Mouse (Mus musculus): Measurements from ENCODE around the gene Rangrf.
"Not testable (repeated sequence)": the region's sequence is repeated elsewhere in the genome, so short reads cannot be mapped to it uniquely, and the experiment has no call there.

The Rangrf gene

DNA sequence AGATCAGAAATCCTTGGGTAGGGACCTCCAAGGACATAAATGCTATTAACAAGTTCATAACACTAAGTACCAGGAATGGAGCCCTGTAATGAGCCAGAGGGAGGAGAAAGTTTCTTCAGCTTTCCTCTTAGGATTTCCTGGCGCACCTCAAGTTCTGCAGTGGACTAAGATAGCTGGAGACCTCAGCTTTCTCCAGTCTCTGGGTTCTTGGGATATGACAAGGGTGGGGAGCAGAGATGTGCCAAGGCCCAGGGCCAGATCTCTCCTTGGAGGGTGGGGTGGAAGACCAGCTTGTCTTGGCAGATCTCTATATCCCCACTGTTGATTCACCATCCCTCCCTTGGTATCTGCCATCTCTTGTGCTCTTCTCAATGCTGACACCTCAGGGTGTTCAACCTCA lies 616 bp upstream of the Rangrf start:
- DNase-seq (ENCODE audit: low spot score): no peak

DNA sequence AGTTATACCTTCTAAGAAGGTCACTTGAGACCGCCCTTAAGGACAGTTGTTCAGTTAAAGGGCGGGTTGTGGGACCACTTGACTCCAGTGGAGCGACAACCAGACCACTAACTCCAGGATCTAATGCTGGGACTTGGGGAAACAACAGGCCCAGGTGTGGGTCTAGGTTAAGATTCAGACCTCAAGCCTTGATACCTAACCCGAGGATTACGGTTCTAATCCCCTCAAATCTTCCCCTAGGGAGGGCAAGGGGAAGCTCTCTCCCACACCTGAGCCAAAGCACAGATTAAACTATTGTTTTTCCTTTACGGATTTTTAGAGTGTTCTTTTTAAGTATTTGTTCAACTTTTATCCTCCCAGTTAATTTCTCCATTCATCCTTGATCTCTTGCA lies 930 bp downstream of the Rangrf start:
- DNase-seq (ENCODE audit: low spot score): no peak

DNA sequence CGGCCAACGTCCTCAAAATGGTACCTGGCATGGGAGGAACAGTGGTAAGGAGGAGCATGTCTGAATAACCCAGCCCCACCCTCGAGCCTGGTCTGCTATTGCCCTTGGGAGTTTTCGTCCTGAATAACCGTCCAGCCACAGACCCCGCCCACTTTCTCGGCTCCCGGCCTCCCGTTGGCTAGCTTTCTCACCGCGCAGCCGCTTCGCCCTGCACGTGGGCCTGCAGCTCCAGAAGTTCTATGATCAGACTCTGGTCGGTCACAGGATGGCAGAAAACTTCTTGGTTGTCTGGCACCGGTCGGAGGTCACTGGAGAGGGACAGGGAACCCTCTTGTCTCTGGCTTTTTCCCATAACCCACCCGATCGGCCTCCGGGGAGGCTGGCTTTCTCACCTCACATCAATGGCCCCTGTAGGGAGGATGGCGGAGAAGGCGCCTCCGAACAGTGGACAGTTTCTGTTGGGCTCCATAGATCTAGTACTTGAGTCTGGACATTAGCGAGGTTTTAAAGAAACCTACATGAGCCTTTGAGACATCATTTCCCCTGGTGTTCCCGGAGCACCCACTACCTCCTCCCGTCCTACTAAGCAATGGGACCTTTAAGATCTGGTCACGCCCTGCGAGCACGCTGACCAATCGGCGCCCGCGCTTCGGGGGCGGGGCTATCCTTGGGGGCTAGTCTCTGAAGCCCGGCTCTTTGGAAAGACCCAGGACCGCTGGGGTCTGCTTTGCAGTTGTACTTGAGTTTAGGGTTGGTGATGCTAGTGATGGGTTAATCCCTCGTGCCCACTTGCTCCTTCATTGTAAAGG lies 1.5 kb downstream of the Rangrf start:
- DNase-seq (ENCODE audit: low spot score): peak; percentile 85

DNA sequence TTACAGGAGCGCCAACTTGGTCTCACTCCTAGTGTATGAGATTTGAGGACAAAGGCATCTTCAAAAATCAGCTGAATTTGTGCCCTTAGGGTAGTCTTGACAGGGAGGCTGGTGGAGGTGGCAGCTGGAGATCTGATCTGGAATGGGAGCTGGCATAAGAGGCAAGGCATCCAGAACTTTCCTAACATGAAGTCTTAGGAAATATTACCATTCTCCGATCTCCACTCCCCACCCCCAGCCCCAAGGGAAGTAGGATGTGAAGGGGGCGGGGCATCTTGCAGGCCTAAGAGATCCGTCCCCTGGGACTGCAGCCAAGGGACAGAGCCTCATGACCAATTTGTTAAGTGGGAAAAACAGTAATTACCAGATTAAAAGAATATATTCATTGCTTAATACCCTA lies 4.8 kb downstream of the Rangrf start:
- no peak for DNase-seq (ENCODE audit: low spot score)

DNA sequence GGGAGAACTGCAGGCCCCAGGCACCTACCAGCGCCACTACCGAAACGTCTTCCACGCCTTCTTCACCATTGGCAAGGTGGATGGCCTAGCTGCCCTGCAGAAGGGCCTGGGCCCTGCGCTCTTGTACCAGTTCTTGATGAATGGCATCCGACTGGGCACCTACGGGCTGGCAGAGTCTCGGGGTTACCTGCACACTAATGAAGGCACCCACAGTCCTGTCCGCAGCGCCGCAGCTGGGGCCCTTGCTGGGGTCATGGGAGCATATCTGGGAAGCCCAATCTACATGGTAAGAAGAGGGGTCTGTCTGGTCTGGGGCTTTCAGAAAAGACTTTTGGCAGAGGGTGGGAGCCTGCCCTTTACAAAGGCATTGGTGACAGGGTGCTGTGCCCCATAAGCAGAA lies 6.2 kb downstream of the Rangrf start:
- no peak for DNase-seq (ENCODE audit: low spot score)

DNA sequence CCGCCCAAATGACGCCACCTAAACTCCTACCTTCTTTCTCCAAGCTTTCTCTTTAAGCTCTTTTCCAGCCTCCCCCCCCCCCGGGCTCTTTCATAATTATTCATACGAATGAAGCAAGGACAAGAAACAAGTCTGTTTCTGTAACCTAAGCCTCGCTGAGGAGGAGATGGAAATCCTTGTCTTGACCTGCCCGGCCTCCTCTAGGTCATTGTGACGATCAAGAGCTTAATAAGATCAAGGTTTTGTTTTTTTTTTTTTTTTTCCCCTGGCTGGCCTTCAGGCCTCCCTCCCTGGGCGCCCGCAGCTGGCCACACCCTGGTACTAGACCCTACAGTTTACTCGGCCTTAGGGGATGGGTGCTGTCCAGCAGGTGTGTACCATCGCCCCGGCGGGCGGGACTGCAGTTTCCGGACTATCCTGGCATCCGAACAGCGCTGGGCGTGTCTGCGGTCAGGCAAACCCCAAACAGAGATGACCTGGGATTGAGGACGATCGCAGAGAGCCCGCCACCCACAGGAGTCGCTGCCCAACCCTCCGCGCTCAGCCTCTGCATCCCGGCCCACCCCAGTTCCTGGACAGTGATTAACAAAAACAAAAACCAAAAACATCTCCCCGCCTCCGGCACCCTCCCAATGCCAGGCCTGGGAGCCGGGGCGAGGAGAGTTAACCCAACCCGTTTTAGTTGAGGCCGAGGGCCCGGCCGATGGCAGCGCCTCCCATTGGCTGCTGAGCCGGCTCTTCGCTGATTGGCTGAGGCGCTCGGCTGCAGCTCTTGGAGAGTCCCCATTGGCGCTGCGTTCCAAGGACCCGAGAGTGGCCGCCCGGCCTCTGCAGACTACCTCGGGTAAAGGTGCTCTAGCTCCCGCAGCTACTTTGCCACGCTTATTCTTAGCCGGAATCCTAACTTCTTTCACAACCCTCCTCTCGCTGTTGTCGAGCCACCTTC lies 7.4 kb downstream of the Rangrf start, which contains the start of gene Slc25a35:
Gene Slc25a35, plus strand, starts transcription at position 795 of the 946 bp plus-strand sequence.
- peak; percentile 92 for DNase-seq (ENCODE audit: low spot score)

DNA sequence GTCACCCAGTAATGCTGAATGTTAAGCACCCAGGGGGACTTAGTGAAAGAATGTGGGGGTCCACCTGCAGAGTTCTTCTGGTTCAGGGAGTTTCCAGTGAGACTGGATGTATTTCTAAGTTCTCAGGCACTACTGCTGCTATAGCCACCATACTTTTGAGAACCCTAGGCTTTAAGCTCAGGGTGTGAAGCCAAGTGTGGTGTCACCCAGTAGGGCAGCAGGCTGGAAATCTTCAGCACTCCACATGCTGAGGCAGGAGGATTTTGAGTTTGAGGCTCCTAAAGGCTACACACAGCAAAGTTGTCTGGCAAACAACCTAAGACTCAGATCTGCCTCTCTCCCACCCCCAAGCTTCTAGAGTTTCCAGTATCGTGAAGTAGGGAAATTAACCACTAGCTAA lies 8.4 kb downstream of the Rangrf start:
- DNase-seq (ENCODE audit: low spot score): no peak

DNA sequence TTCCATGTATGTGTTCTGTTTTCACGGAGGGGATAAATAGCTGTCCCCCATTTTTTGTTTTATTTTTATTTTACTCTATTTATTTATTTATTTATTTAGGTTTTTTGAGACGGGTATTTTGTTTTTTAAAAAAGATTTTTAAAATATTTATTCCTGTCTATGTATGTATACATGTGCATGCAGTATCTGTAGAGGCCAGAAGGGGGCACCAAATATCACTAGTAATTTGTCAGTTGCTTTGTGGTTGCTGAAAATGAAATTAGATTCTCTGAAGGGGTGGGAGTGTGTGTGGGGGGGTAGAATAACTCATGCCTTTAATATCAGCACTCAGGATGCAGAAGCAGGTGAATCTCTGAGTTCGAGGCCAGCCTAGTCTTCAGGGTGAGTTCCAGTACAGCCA lies 9.1 kb downstream of the Rangrf start:
- peak; percentile 74 for DNase-seq (ENCODE audit: low spot score)

DNA sequence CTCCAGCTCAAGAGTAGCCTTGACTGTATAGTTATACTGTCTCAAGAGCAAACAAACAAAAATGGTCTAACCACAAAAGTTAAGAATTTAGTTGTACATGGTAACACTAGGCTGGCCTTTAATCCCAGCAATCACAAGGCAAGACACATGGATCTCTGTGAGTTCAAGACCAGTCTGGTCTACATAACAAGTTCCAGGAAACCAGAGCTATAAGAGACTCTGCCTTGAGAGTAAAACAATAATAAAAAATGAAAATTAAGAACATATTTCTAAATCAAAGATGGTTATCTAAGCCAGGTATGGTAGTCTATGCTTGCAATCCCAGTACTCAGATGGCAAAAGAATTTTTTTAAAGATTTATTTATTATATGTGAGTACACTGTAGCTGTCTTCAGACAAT lies 9.9 kb downstream of the Rangrf start:
- DNase-seq (ENCODE audit: low spot score): no peak

DNA sequence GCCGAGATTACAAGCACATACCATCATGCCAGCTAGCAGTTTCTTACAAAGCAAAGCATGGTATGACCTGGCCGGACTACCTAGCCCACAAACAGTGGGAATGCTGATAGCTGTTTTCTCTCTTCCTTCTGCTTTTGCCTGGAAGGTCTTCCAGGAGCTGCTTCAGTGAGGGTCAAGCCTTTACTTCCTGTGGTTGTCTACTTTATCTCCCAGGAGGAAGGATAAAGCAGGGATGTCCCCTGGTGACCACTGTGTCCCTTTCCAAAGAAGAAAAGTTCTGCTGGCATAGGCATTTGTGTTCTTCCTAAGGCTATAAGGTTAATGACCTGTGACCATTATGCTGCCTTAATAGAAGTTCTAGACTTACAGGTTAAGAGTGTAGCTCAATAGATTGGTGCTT lies 11.6 kb downstream of the Rangrf start:
- no peak for DNase-seq (ENCODE audit: low spot score)

DNA sequence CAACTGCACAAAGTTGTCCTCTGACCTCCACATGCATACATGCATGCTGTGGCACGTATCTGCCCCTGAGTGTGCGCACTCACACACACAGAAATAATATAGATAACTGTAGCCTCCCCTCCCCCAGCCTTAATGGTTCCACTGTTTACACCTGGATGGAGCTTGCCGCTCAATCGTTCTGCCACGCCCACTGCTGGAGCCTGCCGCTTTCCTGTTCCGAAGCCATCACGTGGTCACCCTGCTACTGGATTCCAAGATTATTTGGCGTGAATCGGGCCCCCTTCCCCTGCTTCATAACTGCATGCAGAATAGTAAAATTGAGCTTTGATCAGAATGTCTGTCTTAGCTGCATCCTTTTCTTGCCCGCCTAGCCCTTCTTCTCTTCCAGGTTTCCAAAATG lies 12.8 kb downstream of the Rangrf start:
- not testable (repeated sequence) for DNase-seq (ENCODE audit: low spot score)

DNA sequence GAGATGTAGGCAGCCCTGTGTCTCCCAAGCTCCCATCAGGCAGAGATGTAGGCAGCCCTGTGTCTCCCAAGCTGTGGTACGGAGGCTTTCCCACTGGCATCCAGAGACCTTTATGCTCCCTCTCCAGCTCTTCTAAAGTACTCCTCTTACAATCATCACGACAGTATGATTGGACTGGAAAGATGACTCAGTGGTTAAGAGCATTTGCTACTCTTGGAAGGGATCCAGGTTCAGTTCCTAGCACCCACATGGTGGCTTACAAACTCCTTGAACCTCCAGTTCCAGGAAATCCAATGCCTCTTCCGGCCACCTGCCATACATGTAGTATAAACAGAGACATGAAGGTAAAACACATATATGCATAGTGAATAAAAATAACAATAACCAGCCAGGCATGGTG lies 13.4 kb downstream of the Rangrf start:
- no peak for DNase-seq (ENCODE audit: low spot score)

DNA sequence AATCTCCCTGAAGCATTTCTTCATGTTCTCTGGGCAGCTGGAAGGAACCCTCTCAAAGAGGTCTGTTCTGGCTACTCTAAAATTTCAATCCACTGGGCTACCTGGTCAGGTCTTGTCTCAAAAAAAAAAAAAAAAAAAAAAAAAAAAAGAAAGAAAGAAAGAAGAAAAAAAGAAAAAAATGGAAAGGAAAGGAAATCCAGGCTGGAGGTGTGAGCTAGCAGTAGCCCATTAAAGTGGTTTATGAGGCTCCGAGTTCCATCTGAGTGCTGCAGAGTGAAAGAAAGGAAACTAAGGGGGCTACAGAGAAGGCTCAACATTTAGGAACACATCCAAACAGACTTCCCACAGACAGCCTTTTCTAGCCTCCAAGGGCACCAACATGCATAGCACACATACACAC lies 17.0 kb downstream of the Rangrf start:
- no peak for DNase-seq (ENCODE audit: low spot score)

DNA sequence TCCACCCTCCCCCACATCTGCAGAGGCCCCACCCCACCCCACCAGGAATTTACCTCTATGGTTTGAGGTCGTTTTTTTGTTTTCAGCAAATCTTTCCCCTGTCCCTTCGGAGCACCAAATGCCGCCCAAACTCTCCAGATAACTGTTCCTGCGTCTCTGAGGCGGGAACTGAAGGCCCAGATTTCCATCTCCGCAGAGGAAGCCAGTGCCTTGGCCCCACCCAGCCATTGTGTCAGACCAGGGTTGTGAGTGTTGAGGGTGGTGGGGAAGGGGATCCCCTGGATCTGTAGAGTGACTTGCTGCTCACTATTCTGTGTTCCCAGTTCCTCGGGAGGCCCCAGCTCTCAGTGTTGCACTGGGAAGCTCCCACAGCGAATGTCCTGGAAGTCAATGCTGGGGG lies 17.7 kb downstream of the Rangrf start, which contains the start of gene Arhgef15:
Gene Arhgef15, minus strand, starts transcription at position 173 of the 400 bp plus-strand sequence.
- no peak for DNase-seq (ENCODE audit: low spot score)

DNA sequence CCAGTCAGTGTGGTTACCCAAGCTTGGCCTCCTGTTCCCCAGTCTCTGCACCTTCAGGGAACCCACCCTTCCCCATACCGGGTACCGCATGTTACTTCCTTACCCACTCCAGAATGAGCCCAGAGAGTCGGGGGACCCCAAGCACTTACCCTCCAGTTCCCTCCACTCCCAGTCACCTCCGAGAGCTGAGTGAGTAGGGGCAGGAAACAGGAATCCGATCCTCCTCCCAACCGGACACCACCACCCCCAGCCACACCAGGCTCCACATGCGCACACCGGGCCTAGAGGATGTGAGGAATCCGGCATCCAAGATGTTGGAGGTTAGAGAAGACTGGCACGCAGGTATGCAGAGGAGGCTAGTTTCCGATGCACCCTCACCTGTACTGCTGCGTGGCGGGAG lies 18.3 kb downstream of the Rangrf start:
- DNase-seq (ENCODE audit: low spot score): no peak

DNA sequence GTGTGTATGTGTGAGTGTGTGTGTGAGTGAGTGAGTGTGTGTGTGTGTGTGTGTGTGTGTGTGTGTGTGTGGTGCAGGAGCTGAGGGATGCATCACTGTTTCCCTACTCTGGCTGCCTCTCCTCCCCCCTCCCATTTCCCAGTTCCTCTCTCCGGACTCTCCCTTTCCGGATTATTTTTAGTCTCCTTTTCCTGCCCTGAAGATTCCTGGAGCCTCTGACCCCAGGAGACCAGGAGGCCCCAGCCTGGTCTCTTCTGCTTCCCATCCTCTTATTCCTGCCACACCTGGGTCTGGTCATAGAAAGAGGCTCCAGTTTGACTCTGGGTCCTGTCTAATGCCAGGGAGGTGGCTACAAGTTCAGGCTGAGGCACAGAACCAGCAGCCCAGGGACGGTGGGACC lies 18.9 kb downstream of the Rangrf start:
- DNase-seq (ENCODE audit: low spot score): no peak

DNA sequence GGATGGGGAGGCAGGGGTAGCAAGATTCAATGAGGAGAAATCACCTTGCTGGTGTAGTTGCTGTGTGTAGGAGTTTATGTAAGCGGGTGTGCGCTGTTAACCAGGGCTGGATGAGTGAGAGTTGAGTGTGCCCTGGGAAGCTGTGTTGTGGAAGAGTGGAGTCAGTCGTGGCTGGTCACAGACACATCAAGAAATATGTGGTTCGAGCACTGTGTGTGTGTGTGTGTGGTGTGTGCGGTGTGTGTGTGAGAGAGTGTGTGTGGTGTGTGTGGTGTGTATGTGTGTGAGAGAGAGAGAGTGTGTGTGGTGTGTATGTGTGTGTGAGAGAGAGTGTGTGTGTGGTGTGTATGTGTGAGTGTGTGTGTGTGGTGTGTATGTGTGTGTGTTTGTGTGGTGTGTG lies 19.5 kb downstream of the Rangrf start:
- DNase-seq (ENCODE audit: low spot score): no peak

DNA sequence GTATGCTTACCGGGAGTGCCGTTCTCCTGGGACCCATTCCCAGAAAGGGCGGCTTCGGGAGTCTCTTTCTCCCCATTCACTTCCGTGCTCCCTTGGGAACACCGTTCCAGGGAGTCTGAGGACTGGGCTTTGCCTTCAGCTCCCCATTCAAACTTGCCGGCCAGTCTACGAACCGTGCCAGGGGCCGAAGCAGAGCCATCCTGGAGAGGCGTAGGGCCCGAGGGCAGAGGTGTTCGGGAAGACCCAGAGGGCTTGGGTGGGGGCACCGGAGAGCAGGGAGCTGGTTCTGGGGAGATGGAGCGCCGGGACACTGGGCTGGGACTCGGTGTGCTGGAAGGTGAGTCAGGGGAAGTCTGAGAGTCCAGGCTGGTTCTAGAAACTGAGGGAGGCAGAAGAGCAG lies 20.6 kb downstream of the Rangrf start:
- DNase-seq (ENCODE audit: low spot score): no peak

DNA sequence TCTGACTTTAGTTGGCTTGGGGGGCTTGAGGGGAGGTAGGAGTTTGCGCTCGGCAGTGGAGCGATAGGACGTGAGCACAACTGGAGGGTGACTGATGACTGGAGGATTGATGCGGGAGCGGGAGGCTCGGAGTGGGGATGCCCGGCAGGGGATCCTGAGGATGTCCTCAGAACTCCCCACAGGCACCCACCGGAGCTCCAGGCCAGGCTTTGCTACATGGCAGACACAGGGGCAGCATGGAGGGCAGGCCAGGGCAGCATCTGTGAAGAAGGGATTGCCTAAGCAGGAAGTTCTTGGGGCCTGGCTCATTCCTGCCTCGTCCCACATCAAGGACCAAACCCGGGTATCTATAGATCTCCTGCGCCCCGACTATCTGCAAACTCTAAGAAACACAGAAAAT lies 21.1 kb downstream of the Rangrf start:
- no peak for DNase-seq (ENCODE audit: low spot score)

DNA sequence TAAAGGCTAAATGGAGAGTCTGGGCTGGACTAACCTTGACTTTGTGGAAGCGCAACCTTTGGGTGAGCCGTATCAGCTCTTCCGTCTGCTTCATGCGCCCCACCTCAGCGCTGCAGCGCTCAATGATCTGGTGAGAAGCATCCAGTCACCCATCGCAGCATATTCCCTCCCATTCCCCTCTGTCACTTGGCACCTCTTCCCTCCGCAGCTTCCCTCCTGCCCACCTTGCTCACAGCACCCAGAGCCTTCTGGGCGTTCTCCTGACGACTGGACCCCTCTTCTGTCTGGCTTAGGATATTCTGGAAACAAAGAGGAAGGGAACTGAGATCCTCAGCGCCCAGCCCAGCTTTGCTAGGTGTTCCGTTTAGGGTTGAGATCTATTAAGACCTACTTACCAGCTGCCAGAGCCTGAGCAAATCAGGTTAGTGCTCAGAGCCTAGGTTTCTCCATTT lies 27.4 kb downstream of the Rangrf start:
- no peak for DNase-seq (ENCODE audit: low spot score)

DNA sequence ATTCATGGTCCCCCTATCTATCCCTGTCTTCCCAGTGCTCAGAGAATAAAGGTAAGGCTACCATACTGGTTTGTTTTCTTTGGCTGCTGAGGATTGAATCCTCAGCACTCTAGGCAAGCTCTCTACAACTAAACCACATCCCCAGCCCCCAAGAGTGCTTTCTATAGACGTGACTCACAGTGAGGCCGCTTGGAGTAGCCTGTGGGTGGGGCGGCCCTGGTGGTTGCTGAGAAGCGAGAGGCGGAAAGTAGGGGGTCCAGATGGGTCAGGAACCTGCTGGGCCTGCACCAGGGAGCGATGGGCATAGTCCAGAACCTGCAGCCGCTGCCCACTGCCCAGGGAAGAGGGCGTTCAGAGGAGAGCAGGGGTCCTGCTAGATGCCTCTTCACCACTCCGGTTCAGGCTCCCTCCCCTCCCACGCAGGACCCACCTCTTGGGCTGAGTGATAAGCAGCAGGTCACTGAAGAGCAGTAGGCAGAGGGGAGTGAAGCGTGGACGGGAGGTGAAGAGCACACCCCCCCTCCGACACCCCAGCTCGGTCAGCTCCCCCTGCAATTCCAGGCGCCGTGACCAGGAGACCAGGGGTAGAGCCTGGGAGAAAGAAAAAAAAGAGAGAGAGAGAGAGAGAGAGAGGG lies 28.1 kb downstream of the Rangrf start:
- no peak for DNase-seq (ENCODE audit: low spot score)

DNA sequence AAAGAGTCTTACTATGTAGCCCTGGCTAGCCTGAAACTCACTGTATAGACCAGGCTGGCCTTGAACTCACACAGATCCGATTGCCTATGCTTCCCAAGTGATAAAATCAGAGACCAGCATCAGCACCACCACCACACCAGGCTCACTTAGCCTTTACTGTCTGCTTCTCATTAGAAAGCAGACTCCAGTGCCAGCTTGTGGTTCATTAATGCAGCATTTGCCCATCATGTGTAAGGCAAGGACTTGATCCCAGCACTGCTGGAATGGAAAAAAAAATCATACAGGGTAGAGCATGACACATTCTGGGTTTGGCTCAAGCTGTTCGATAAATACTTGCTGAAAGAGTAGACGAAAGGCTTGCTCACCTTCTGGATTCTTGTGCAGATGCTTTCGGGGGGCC lies 29.0 kb downstream of the Rangrf start:
- DNase-seq (ENCODE audit: low spot score): no peak

DNA sequence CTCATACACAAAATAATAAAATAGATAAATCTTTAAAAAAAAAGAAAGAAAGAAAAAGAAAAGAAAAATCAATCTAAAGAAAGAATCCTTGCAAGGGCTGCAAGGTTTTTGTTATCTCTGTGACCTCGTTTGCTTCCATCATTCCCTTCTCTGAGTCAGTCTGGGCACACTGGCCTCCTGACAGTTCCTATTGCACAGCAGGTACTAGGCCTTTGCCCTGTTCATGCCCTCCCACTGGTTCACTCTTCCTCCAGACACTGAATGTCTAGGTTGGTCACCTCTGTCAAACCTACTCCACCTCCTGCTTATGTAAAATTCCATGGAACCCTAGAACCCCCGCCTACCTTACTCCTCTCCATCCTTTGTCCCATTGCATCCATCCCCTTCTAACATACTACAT lies 29.7 kb downstream of the Rangrf start:
- DNase-seq (ENCODE audit: low spot score): no peak

All from urinary bladder, postnatal 14 days (tissue).